Mouse (Mus musculus): ENCODE results near the gene Plscr1. TPM values are rescaled to one million over a fixed set of nuclear protein-coding genes. Genes with fewer than 3 reads are reported as not detected.
A peak's percentile ranks its signal among the peaks of the same experiment; 100 is the strongest.

Plscr1 gene
- polyA plus RNA-seq, 1 experiment = 5.3 TPM

- no peak for DNase-seq (ENCODE audit: extremely low spot score in 1 of 2, low spot score in 1 of 2)
These were observed 3.2 kb downstream of the Plscr1 start for GRCm38 (mm10) chr9:92252718-92253117.

- DNase-seq (ENCODE audit: extremely low spot score in 1 of 2, low spot score in 1 of 2) = no peak
These were observed 4.2 kb downstream of the Plscr1 start for GRCm38 (mm10) chr9:92253585-92254321.

DNA sequence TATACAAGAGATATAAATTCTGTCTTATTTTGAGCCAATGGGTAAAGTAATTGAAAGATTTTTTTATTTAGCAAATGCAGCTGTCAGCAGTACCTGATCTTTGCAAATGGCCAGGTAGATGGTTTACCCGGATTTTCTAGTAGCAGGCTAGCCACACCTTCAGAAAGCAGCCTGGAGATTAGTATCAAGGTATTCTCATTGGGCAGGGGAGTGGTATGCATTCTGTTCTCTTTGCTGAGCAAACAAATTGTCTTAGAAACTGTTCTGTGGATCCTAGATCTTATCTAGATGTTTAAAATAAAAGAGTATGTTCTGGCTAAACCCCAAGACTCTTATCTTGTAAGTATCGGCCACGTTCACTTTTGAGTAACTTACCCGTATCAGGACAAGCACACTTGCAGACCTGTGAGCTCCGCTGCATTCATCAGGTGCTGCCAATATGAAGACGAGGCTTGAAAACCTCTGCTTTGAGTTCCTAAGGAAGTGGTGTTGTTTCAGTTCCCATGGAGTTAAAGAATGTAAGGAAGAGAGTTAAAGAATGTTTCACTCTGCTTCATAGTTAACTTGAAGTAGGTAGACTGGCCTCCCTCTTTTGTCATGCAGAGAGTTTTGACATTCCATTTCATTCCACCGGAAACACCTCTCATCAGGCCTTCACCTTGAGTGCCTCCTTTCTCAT is 11.1 kb downstream of the Plscr1 start:
- no peak for DNase-seq (ENCODE audit: extremely low spot score in 1 of 2, low spot score in 1 of 2)

DNA sequence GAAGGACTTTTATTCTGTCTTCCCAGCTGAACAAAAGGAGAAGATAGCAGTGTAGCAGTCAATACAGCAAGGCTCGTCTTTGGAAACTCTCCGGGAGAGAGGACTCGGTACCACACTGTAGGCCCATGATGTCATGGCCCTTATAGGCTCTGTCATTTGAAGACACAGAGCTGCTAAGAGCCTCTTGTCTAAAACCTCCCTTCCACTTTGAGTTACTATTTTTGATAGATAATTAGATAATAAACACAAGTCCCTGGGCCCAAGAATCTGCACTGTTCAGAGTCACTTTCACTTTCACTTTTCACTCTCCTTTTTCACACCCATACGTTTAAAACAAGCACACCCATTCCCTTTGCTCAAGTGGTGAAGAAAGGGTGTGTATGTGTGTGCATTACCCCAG is 16.2 kb downstream of the Plscr1 start:
- DNase-seq (ENCODE audit: extremely low spot score in 1 of 2, low spot score in 1 of 2) = no peak

DNA sequence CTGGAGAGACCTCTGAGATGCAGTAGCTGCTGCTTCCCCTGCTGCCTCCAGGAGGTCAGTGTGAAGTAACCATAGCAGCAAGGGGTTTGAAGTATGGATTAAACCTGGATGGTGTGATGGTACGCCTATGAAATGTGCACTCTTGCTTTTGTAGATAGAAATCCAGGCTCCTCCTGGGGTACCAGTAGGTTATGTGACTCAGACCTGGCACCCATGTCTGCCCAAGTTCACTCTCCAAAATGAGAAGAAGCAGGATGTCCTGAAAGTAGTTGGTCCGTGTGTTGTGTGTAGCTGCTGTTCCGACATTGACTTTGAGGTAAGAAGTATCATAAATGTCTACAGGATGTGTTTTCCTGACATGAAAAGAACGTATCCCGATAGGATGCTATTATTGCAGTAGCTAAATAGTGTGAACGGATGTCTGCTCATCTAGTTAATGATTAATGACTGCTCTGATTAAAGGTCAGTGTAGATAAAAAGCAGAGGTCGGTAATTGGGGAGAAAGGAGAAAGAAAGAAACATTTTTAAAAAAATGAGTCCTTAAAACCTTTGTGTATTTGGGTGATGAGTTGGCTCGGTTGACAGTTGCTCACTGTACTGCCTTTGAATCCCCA is 17.1 kb downstream of the Plscr1 start:
- DNase-seq (ENCODE audit: extremely low spot score in 1 of 2, low spot score in 1 of 2) = no peak

GRCm38 (mm10) chr9:92267732-92268131 is 18.2 kb downstream of the Plscr1 start:
- no peak for DNase-seq (ENCODE audit: extremely low spot score in 1 of 2, low spot score in 1 of 2)

DNA sequence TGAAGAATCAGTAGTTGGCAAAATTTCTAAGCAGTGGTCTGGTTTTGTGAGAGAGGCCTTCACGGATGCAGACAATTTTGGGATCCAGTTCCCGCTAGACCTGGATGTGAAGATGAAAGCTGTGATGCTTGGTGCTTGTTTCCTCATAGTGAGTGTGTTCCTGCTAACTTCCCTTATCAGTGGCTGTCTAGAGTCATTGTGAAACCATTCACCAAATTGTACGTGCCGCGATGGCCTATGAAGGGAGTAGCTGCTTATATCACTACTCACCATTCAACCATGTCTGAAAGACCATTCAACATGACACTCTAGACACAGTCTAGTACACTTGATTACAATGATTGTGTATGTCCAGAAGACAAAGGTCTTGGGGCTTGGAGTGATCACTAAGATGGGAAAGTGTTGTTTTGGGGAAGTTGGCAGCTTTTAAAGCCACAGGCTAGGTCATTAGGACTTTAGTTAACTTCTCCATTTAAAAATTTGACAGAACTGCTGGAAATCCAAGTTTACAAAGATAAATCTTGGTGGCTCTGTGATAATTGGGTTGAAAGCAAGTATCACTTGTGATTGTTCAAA is 20.4 kb downstream of the Plscr1 start:
- DNase-seq (ENCODE audit: extremely low spot score in 1 of 2, low spot score in 1 of 2) = no peak

DNA sequence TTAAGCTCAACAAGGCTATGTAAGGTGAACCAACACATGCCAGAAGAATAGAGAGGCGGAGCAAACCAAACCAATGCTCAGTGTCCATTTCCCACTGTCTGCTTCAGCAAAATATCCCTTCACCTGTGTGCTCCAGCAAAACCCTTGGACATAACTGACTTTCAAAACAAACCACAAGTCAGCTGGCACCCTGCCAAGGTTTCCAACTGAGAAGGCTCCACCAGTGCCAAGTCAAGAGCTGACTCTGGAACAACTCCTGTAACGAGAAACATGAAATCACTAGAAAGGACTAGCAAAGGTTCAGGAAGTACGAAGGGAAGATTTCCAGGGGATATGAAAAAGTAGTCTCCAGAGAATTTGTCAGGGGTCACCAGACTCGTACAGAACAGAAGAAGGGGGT is 21.4 kb downstream of the Plscr1 start:
- peak; percentile 3 to 21 for DNase-seq (ENCODE audit: extremely low spot score in 1 of 2, low spot score in 1 of 2)

GRCm38 (mm10) chr9:92272650-92273049 is 23.1 kb downstream of the Plscr1 start:
- DNase-seq (ENCODE audit: extremely low spot score in 1 of 2, low spot score in 1 of 2) = no peak

DNA sequence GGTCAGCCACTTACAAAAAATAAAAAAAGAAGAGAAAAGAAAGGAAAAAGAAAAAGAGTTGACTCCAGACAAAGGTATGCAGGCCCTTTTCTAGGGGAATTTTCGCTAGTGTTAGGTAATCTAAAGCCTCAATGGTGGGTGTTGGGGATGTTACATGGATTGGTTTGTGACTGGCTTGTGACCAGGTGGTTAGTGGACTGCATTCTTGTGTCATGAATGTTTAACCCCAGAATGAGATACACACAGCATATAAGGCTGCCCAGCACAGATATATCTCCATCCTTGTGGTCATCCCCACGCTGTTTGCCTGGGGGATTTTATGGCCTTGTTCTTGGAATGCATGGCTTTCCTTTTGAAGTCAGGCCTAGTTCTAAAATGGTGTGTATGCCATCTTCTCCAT is 23.7 kb downstream of the Plscr1 start:
- no peak for DNase-seq (ENCODE audit: extremely low spot score in 1 of 2, low spot score in 1 of 2)

- no peak for DNase-seq (ENCODE audit: extremely low spot score in 1 of 2, low spot score in 1 of 2)
These were observed 24.6 kb downstream of the Plscr1 start for GRCm38 (mm10) chr9:92273956-92274762.

- DNase-seq (ENCODE audit: extremely low spot score in 1 of 2, low spot score in 1 of 2) = no peak
These were observed 26.1 kb downstream of the Plscr1 start, which contains the start of gene Plscr2 for GRCm38 (mm10) chr9:92275486-92276207. Gene Plscr2 (plus strand): TSS chr9:92275602.

DNA sequence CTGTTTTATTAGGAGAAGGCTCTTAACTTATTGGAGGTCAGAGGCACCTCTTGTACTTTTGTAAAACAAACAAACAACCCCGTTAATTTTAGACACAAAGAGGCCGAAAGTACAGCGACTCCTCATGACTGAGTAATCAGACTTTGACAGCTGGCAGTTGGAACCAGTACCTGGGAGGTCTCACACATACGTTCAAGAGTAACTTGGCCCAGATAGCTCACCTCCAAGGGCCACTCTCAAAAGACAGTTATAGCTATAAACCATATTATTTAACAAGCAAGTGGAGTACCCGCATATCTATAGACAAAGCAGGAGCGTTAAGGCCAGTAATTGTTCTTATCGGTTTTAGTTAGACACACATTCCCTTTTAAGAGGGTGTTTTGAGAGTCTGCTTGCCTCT is 26.8 kb downstream of the Plscr1 start:
- no peak for DNase-seq (ENCODE audit: extremely low spot score in 1 of 2, low spot score in 1 of 2)

GRCm38 (mm10) chr9:92280048-92280447 is 30.5 kb downstream of the Plscr1 start:
- DNase-seq (ENCODE audit: extremely low spot score in 1 of 2, low spot score in 1 of 2) = no peak

DNA sequence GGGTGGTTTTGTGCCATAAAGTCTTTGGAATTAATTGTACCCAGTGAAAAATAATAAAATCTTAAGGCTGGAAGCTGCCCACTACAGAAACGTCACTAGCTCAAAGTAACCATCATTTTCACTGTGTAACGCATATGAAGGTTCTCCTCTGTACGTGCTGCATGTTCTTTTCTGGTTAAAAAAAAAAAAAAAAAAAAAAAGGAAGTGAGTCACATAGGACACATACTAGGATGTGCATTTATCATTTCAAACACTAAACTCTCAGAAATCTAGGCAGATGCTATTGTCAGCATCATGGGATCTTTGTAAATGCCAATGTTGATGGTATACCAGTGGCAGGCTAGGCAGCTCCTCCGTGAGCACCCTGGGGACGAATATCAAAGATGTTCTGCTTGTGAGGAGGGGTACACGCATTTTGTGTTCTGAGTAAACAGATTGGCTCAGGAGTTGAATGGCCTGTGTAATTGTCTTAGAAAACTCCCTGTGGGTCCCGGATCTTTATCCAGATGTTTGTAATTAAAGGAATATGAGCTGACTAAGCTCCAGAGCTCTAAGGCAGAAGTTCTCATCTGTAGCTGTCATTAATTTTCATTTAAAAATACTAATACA is 33.1 kb downstream of the Plscr1 start:
- DNase-seq (ENCODE audit: extremely low spot score in 1 of 2, low spot score in 1 of 2) = no peak

DNA sequence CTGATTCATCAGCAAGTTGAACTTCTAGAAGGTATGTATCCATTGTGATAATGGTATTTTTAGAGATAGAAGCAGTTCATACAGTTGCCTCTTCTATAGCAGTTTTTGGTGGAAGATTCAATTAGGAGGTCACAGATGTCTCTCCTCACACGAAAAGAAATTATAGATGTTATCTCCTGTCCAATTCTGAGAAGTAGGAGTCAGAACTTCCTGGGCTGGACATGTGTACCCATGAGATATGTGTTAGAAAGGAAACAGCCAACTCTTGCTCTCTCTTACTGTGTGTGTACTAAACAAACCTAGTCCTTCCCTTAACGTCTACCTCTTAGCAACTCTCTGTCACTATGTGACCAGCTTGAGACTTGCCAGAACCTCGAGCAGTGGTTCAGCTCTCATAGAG is 40.1 kb downstream of the Plscr1 start:
- no peak for DNase-seq (ENCODE audit: extremely low spot score in 1 of 2, low spot score in 1 of 2)

- DNase-seq (ENCODE audit: extremely low spot score in 1 of 2, low spot score in 1 of 2) = no peak
These were observed 42.6 kb downstream of the Plscr1 start for GRCm38 (mm10) chr9:92292169-92292568.

GRCm38 (mm10) chr9:92292922-92293321 is 43.4 kb downstream of the Plscr1 start:
- DNase-seq (ENCODE audit: extremely low spot score in 1 of 2, low spot score in 1 of 2) = peak in 1 of 2 experiments; percentile 40
